Mouse (Mus musculus): ENCODE results near the gene Mtfp1. TPM values are rescaled to one million over a fixed set of nuclear protein-coding genes. Genes with fewer than 3 reads are reported as not detected.
"Not testable (repeated sequence)": the region's sequence is repeated elsewhere in the genome, so short reads cannot be mapped to it uniquely, and the experiment has no call there.

Gene Mtfp1
- total and polyA plus RNA-seq, 3 experiments = 6.5 to 14.2 (median 12.7) TPM

- H3K4me1 ChIP-seq (ENCODE audit: insufficient read depth, low read depth, low read length) = peaks cover 46% of the 10 kb centered on the region
- DNase-seq (ENCODE audit: low spot score) (peak; percentile 26), ATAC-seq (ENCODE audit: extremely low read depth, insufficient number of reproducible peaks, low FRiP score, poor library complexity, severe bottlenecking) (peak; percentile 15)
- TF ChIP-seq GATA2 (IDR thresholded peaks at IDR 0.05; ENCODE audit: borderline replicate concordance, low read depth, low read length) (no peak), POLR2AphosphoS5 (IDR thresholded peaks at IDR 0.05; ENCODE audit: insufficient replicate concordance, low read depth, low read length) (no peak), GATA1 (IDR thresholded peaks at IDR 0.05; ENCODE audit: borderline replicate concordance, low read length) (no peak), TAL1 (conservative IDR thresholded peaks at IDR 0.05; ENCODE audit: low read depth, low read length) (no peak), CTCF (IDR thresholded peaks at IDR 0.05; ENCODE audit: low read depth, low read length) (no peak)
- no peak overlapping the region for H3K4me3 ChIP-seq (ENCODE audit: low read depth, low read length)
- peaks cover 81% of the 10 kb centered on the region for H3K27me3 ChIP-seq (ENCODE audit: insufficient read depth, low read length)
- no peaks in the 10 kb centered on the region for H3K9me3 ChIP-seq (replicated peaks)
- peaks cover 7% of the 10 kb centered on the region for H3K36me3 ChIP-seq (replicated peaks)
Observed at GRCm38 (mm10) chr11:4116458-4117141, 21.4 kb upstream of the Mtfp1 start.

GRCm38 (mm10) chr11:4115407-4115806 is 20.2 kb upstream of the Mtfp1 start:
- ATAC-seq (ENCODE audit: extremely low read depth, insufficient number of reproducible peaks, low FRiP score, poor library complexity, severe bottlenecking) (no peak), DNase-seq (ENCODE audit: low spot score) (no peak)
- no peak for TF ChIP-seq TAL1 (conservative IDR thresholded peaks at IDR 0.05; ENCODE audit: low read depth, low read length)
- no peak for TF ChIP-seq GATA1 (IDR thresholded peaks at IDR 0.05; ENCODE audit: borderline replicate concordance, low read length)
- no peak for TF ChIP-seq GATA2 (IDR thresholded peaks at IDR 0.05; ENCODE audit: borderline replicate concordance, low read depth, low read length)
- no peak for TF ChIP-seq POLR2AphosphoS5 (IDR thresholded peaks at IDR 0.05; ENCODE audit: insufficient replicate concordance, low read depth, low read length)
- no peak for TF ChIP-seq CTCF (IDR thresholded peaks at IDR 0.05; ENCODE audit: low read depth, low read length)
- Histone ChIP-seq H3K4me3 (ENCODE audit: low read depth, low read length) (no peak overlapping the region), H3K27me3 (ENCODE audit: insufficient read depth, low read length) (peaks cover 84% of the 10 kb centered on the region), H3K36me3 (replicated peaks) (peaks cover 7% of the 10 kb centered on the region), H3K4me1 (ENCODE audit: insufficient read depth, low read depth, low read length) (peaks cover 35% of the 10 kb centered on the region), H3K9me3 (replicated peaks) (no peaks in the 10 kb centered on the region)

GRCm38 (mm10) chr11:4114541-4114940 is 19.3 kb upstream of the Mtfp1 start:
- not testable (repeated sequence) for H3K9me3 ChIP-seq (replicated peaks); DNase-seq (ENCODE audit: low spot score); H3K4me3 ChIP-seq (ENCODE audit: low read depth, low read length); ATAC-seq (ENCODE audit: extremely low read depth, insufficient number of reproducible peaks, low FRiP score, poor library complexity, severe bottlenecking); H3K36me3 ChIP-seq (replicated peaks)
- peaks cover 32% of the 10 kb centered on the region for H3K4me1 ChIP-seq (ENCODE audit: insufficient read depth, low read depth, low read length)
- peaks cover 75% of the 10 kb centered on the region for H3K27me3 ChIP-seq (ENCODE audit: insufficient read depth, low read length)

DNA sequence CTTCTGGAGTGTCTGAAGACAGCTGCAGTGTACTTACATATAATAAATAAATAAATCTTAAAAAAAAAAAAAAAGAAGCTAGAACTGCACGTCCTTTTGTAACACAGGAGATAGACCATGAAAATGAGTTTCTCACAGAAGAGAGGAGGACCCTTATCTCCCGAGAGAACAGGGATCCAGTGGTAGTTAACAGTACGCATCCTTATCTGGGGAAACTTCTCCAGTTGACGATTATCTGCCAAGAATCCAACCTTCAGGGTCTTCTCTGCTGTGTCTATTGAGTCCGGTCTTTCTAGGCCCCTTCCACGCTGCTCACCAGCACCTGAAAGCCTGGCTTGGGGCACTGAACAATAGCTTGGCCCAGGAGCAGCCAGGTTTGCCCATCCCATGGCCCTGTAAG is 18.7 kb upstream of the Mtfp1 start:
- no peaks in the 10 kb centered on the region for H3K9me3 ChIP-seq (replicated peaks)
- H3K27me3 ChIP-seq (ENCODE audit: insufficient read depth, low read length) = peaks cover 73% of the 10 kb centered on the region
- H3K36me3 ChIP-seq (replicated peaks) = peaks cover 6% of the 10 kb centered on the region
- H3K4me3 ChIP-seq (ENCODE audit: low read depth, low read length) = no peak overlapping the region
- no peak for TF ChIP-seq POLR2AphosphoS5 (IDR thresholded peaks at IDR 0.05; ENCODE audit: insufficient replicate concordance, low read depth, low read length)
- no peak for TF ChIP-seq CTCF (IDR thresholded peaks at IDR 0.05; ENCODE audit: low read depth, low read length)
- TF ChIP-seq GATA1 (IDR thresholded peaks at IDR 0.05; ENCODE audit: borderline replicate concordance, low read length) = no peak
- no peak for TF ChIP-seq GATA2 (IDR thresholded peaks at IDR 0.05; ENCODE audit: borderline replicate concordance, low read depth, low read length)
- no peak for TF ChIP-seq TAL1 (conservative IDR thresholded peaks at IDR 0.05; ENCODE audit: low read depth, low read length)
- H3K4me1 ChIP-seq (ENCODE audit: insufficient read depth, low read depth, low read length) = peaks cover 29% of the 10 kb centered on the region
- ATAC-seq (ENCODE audit: extremely low read depth, insufficient number of reproducible peaks, low FRiP score, poor library complexity, severe bottlenecking) (no peak), DNase-seq (ENCODE audit: low spot score) (no peak)

DNA sequence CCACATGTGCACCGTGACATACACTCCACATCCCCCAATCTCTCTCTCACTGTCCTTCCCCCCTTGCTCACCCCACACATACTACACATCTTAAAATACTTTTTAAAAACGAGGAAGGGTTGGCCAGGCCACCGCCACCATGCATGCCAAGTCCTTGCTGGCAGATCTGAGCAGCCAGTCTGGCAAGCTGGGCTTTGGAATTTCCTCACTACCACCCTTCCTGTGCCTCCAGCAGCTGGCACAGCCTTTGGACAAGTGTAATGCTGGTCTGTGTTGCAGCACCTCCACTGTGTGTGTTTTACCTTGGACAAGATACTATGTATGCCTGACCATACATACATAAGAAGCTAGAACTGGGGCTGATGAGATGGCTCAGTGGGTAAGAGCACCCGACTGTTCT is 18.3 kb upstream of the Mtfp1 start:
- DNase-seq (ENCODE audit: low spot score) (no peak), ATAC-seq (ENCODE audit: extremely low read depth, insufficient number of reproducible peaks, low FRiP score, poor library complexity, severe bottlenecking) (no peak)
- Histone ChIP-seq H3K36me3 (replicated peaks) (peaks cover 8% of the 10 kb centered on the region), H3K27me3 (ENCODE audit: insufficient read depth, low read length) (peaks cover 71% of the 10 kb centered on the region), H3K9me3 (replicated peaks) (no peaks in the 10 kb centered on the region), H3K4me1 (ENCODE audit: insufficient read depth, low read depth, low read length) (peaks cover 24% of the 10 kb centered on the region), H3K4me3 (ENCODE audit: low read depth, low read length) (no peak overlapping the region)
- TF ChIP-seq POLR2AphosphoS5 (IDR thresholded peaks at IDR 0.05; ENCODE audit: insufficient replicate concordance, low read depth, low read length) = no peak
- no peak for TF ChIP-seq GATA1 (IDR thresholded peaks at IDR 0.05; ENCODE audit: borderline replicate concordance, low read length)
- no peak for TF ChIP-seq GATA2 (IDR thresholded peaks at IDR 0.05; ENCODE audit: borderline replicate concordance, low read depth, low read length)
- no peak for TF ChIP-seq TAL1 (conservative IDR thresholded peaks at IDR 0.05; ENCODE audit: low read depth, low read length)
- TF ChIP-seq CTCF (IDR thresholded peaks at IDR 0.05; ENCODE audit: low read depth, low read length) = no peak

GRCm38 (mm10) chr11:4112861-4113260 is 17.6 kb upstream of the Mtfp1 start:
- TF ChIP-seq GATA2 (IDR thresholded peaks at IDR 0.05; ENCODE audit: borderline replicate concordance, low read depth, low read length) (no peak), GATA1 (IDR thresholded peaks at IDR 0.05; ENCODE audit: borderline replicate concordance, low read length) (no peak), TAL1 (conservative IDR thresholded peaks at IDR 0.05; ENCODE audit: low read depth, low read length) (no peak), POLR2AphosphoS5 (IDR thresholded peaks at IDR 0.05; ENCODE audit: insufficient replicate concordance, low read depth, low read length) (no peak), CTCF (IDR thresholded peaks at IDR 0.05; ENCODE audit: low read depth, low read length) (no peak)
- H3K9me3 ChIP-seq (replicated peaks) = no peaks in the 10 kb centered on the region
- peaks cover 69% of the 10 kb centered on the region for H3K27me3 ChIP-seq (ENCODE audit: insufficient read depth, low read length)
- no peak for DNase-seq (ENCODE audit: low spot score)
- H3K36me3 ChIP-seq (replicated peaks) = peaks cover 10% of the 10 kb centered on the region
- no peak overlapping the region for H3K4me3 ChIP-seq (ENCODE audit: low read depth, low read length)
- H3K4me1 ChIP-seq (ENCODE audit: insufficient read depth, low read depth, low read length) = peaks cover 18% of the 10 kb centered on the region
- ATAC-seq (ENCODE audit: extremely low read depth, insufficient number of reproducible peaks, low FRiP score, poor library complexity, severe bottlenecking) = no peak

All from G1E (cell line).